Mouse (Mus musculus) lung, postnatal 0 days (tissue): ENCODE results near the gene Zfp672.

ENCODE experiments used
- CTCF ChIP-seq: IDR thresholded peaks from 2 replicates; pipeline ENCODE4 v1.5.1; 2016; ENCODE audit warnings: antibody characterized with exemption, mild to moderate bottlenecking
- EP300 ChIP-seq: IDR thresholded peaks from 2 replicates; pipeline ENCODE4 v1.6.1; 2016; ENCODE audit warnings: antibody characterized with exemption, mild to moderate bottlenecking, control low read depth

- TF ChIP-seq CTCF (no peak), EP300 (no peak)
These were observed 48.7 kb upstream of the Zfp672 start, which contains the start of gene Lypd8 for GRCm38 (mm10) chr11:58378763-58379278.
